14 mouse cellular contexts compared by ENCODE assay signal in genomic region chr11:80482347-80482746, GRCm38 (mm10). TPM values are rescaled to one million over a fixed set of nuclear protein-coding genes. Genes with fewer than 3 reads are reported as not detected.
DNase-seq lines count a peak whose midpoint lies in the region; ATAC-seq and TF ChIP-seq lines count a peak whose summit lies in the region.
"Had no signal": no experiment of that assay in that cellular context is flagged by ENCODE, and none has a peak within 500 bp of the region (broad histone marks: within the 10 kb centered on the region; RNA-seq: fewer than 3 reads in every experiment).

No protein-coding gene starts in this region.

- no peaks in the 10 kb centered on the region for H3K9me3 ChIP-seq in forebrain, embryonic 12.5 days
- H3K9me3 ChIP-seq in forebrain, embryonic 11.5 days (ENCODE audit: control insufficient read depth, low read length), result no peaks in the 10 kb centered on the region
- H3K9me3 ChIP-seq in neural tube, embryonic 12.5 days, result no peaks in the 10 kb centered on the region
- no peaks in the 10 kb centered on the region for H3K9me3 ChIP-seq in hindbrain, embryonic 15.5 days
- H3K9me3 ChIP-seq: embryonic facial prominence, embryonic 10.5 days; limb, embryonic 12.5 days; midbrain, embryonic 12.5 days had no signal

- peaks cover 32% of the 10 kb centered on the region for H3K27me3 ChIP-seq in forebrain, embryonic 12.5 days
- H3K27me3 ChIP-seq in forebrain, embryonic 11.5 days (ENCODE audit: control insufficient read depth, insufficient read depth, low read length), result peaks cover 5% of the 10 kb centered on the region
- peaks cover 14% of the 10 kb centered on the region; the same call in 1 of the 2 replicates for H3K27me3 ChIP-seq in neural tube, embryonic 12.5 days (replicated peaks)
- H3K27me3 ChIP-seq in hindbrain, embryonic 15.5 days, result no peaks in the 10 kb centered on the region

- H3K9ac ChIP-seq in forebrain, embryonic 12.5 days, result no peak overlapping the region
- no peak overlapping the region for H3K9ac ChIP-seq in forebrain, embryonic 11.5 days (ENCODE audit: low read length)
- no peak overlapping the region for H3K9ac ChIP-seq in neural tube, embryonic 12.5 days
- H3K9ac ChIP-seq in hindbrain, embryonic 15.5 days, result peak overlapping the region; percentile 95
- H3K9ac ChIP-seq: limb, embryonic 12.5 days had no signal

- TF ChIP-seq POLR2A in olfactory bulb, adult 2 months (IDR thresholded peaks at IDR 0.05; ENCODE audit: insufficient read depth, low read depth, low read length), result no peak

- TF ChIP-seq CTCF in olfactory bulb, adult 2 months (IDR thresholded peaks at IDR 0.05; ENCODE audit: insufficient read depth, low read depth, low read length), result no peak

- H3K4me3 ChIP-seq in forebrain, embryonic 12.5 days (replicated peaks), result no peak overlapping the region
- no peak overlapping the region for H3K4me3 ChIP-seq in forebrain, embryonic 11.5 days (ENCODE audit: low read depth, low read length)
- no peak overlapping the region for H3K4me3 ChIP-seq in neural tube, embryonic 12.5 days
- H3K4me3 ChIP-seq in hindbrain, embryonic 15.5 days, result peak overlapping the region; percentile 75
- peak overlapping the region; percentile 15 for H3K4me3 ChIP-seq in olfactory bulb, adult 2 months (ENCODE audit: insufficient read depth, low read depth, low read length)
- H3K4me3 ChIP-seq: embryonic facial prominence, embryonic 10.5 days; erythroblast, embryonic 14.5 days; limb, embryonic 12.5 days had no signal

- no peak overlapping the region for H3K27ac ChIP-seq in forebrain, embryonic 12.5 days
- no peak overlapping the region for H3K27ac ChIP-seq in forebrain, embryonic 11.5 days (ENCODE audit: low read depth, low read length)
- no peak overlapping the region for H3K27ac ChIP-seq in neural tube, embryonic 12.5 days
- H3K27ac ChIP-seq in hindbrain, embryonic 15.5 days (replicated peaks), result 0 out of 2 replicates have a peak overlapping the region, but pooled peaks have one; percentile 85
- peak overlapping the region; percentile 97 for H3K27ac ChIP-seq in olfactory bulb, adult 2 months (ENCODE audit: insufficient read depth, low read depth, low read length)
- H3K27ac ChIP-seq: embryonic facial prominence, embryonic 10.5 days; limb, embryonic 12.5 days had no signal

- 83% methylated on average over 10 of the region's 10 CpGs for WGBS in forebrain, embryonic 12.5 days
- WGBS in forebrain, embryonic 11.5 days, result 79% methylated on average over 10 of the region's 10 CpGs
- WGBS in neural tube, embryonic 12.5 days, result 79% methylated on average over 10 of the region's 10 CpGs
- WGBS in hindbrain, embryonic 15.5 days, result 70% methylated on average over 10 of the region's 10 CpGs
- 36% methylated on average over 10 of the region's 10 CpGs for WGBS in olfactory bulb, adult 2 months

- H3K4me2 ChIP-seq in forebrain, embryonic 12.5 days, result peak overlapping the region; percentile 19; the same call in 1 of the 2 replicates
- H3K4me2 ChIP-seq in forebrain, embryonic 11.5 days (ENCODE audit: low read depth, low read length, severe bottlenecking), result no peak overlapping the region
- peak overlapping the region; percentile 3; the same call in 1 of the 2 replicates for H3K4me2 ChIP-seq in neural tube, embryonic 12.5 days (replicated peaks)
- H3K4me2 ChIP-seq in hindbrain, embryonic 15.5 days, result peak overlapping the region; percentile 94
- H3K4me2 ChIP-seq: limb, embryonic 12.5 days had no signal

- peaks cover 12% of the 10 kb centered on the region; the same call in 1 of the 2 replicates for H3K36me3 ChIP-seq in forebrain, embryonic 12.5 days (replicated peaks)
- no peaks in the 10 kb centered on the region for H3K36me3 ChIP-seq in forebrain, embryonic 11.5 days (ENCODE audit: control insufficient read depth, insufficient read depth, low read length)
- peaks cover 5% of the 10 kb centered on the region for H3K36me3 ChIP-seq in neural tube, embryonic 12.5 days
- no peaks in the 10 kb centered on the region for H3K36me3 ChIP-seq in hindbrain, embryonic 15.5 days

- DNase-seq in forebrain, embryonic 11.5 days (ENCODE audit: low spot score), result no peak
- DNase-seq in neural tube, embryonic 10.5 days (ENCODE audit: extremely low spot score, low spot score), result no peak
- no peak for DNase-seq in lung, postnatal 36 days
- DNase-seq in gastrocnemius, postnatal 10 days, result no peak
- DNase-seq: heart, adult 18-20 months had no signal

- H3K4me1 ChIP-seq in forebrain, embryonic 12.5 days, result peaks cover 75% of the 10 kb centered on the region
- H3K4me1 ChIP-seq in forebrain, embryonic 11.5 days (replicated peaks; ENCODE audit: control insufficient read depth, insufficient read depth, low read length), result peaks cover 13% of the 10 kb centered on the region; the same call in 1 of the 2 replicates
- H3K4me1 ChIP-seq in neural tube, embryonic 12.5 days, result peaks cover 43% of the 10 kb centered on the region
- H3K4me1 ChIP-seq in hindbrain, embryonic 15.5 days (replicated peaks), result peaks cover 62% of the 10 kb centered on the region
- peaks cover 53% of the 10 kb centered on the region for H3K4me1 ChIP-seq in olfactory bulb, adult 2 months (ENCODE audit: control insufficient read depth, insufficient read depth, low read length)

- ATAC-seq in forebrain, embryonic 12.5 days (ENCODE audit: low FRiP score), result no peak
- ATAC-seq in forebrain, embryonic 11.5 days (replicated peaks; ENCODE audit: low FRiP score), result no peak
- ATAC-seq in neural tube, embryonic 12.5 days (ENCODE audit: low FRiP score, low read depth), result no peak
- ATAC-seq in hindbrain, embryonic 15.5 days (ENCODE audit: low FRiP score, low read depth), result no peak
- ATAC-seq: inflammation-experienced regulatory T-cells, adult 6 months had no signal

RNA-seq across cellular contexts. Expression of gene Cdk5r1, which starts 5.5 kb away (rescaled TPM):
- polyA plus RNA-seq in forebrain, embryonic 12.5 days (2016; fragmentation: Nextera tagmentation; extraction: Ambion mirVana), result 54.0 and 63.9 TPM in 2 replicates
- 15.7 and 18.4 TPM in 2 replicates for polyA plus RNA-seq in forebrain, embryonic 11.5 days (2014; fragmentation: Nextera tagmentation; extraction: Ambion mirVana)
- 73.1 and 74.2 TPM in 2 replicates for polyA plus RNA-seq in neural tube, embryonic 12.5 days (2016; fragmentation: Nextera tagmentation; extraction: Ambion mirVana)
- 81.6 and 90.9 TPM in 2 replicates for polyA plus RNA-seq in hindbrain, embryonic 15.5 days (2015; fragmentation: Nextera tagmentation; extraction: Ambion mirVana)
- polyA plus RNA-seq in olfactory bulb, adult 2 months (2012; ENCODE audit: insufficient read depth, insufficient read length, low replicate concordance, missing spikeins), result 97.4 and 147 TPM in 2 replicates
- 1 to 10 TPM; 5.5 to 7.2 TPM for total RNA-seq in gastrocnemius, postnatal 10 days (2021)

RNA-seq across cellular contexts. Expression of gene Psmd11, which starts 53.9 kb away (rescaled TPM):
- 378 and 397 TPM in 2 replicates for polyA plus RNA-seq in forebrain, embryonic 12.5 days (2016; fragmentation: Nextera tagmentation; extraction: Ambion mirVana)
- 333 and 347 TPM in 2 replicates for polyA plus RNA-seq in forebrain, embryonic 11.5 days (2014; fragmentation: Nextera tagmentation; extraction: Ambion mirVana)
- 309 and 324 TPM in 2 replicates for polyA plus RNA-seq in neural tube, embryonic 12.5 days (2016; fragmentation: Nextera tagmentation; extraction: Ambion mirVana)
- polyA plus RNA-seq in hindbrain, embryonic 15.5 days (2015; fragmentation: Nextera tagmentation; extraction: Ambion mirVana), result 264 and 269 TPM in 2 replicates
- not detected in 2 replicates for polyA plus RNA-seq in olfactory bulb, adult 2 months (2012; ENCODE audit: insufficient read depth, insufficient read length, low replicate concordance, missing spikeins)
- total RNA-seq in gastrocnemius, postnatal 10 days (2021), result 100 to 1,000 TPM; 121 to 126 TPM

Comparison
In these comparisons a context has a peak if more than half of its experiments do, and no peak if none do; other contexts are left out.
1. H3K27ac ChIP-seq: peak in hindbrain, embryonic 15.5 days (single experiment) and olfactory bulb, adult 2 months (single experiment); none in forebrain, embryonic 12.5 days (single experiment), forebrain, embryonic 11.5 days (single experiment) and neural tube, embryonic 12.5 days (single experiment).
2. H3K4me3 ChIP-seq: peak in hindbrain, embryonic 15.5 days (single experiment) and olfactory bulb, adult 2 months (single experiment); none in forebrain, embryonic 12.5 days (single experiment), forebrain, embryonic 11.5 days (single experiment) and neural tube, embryonic 12.5 days (single experiment).